Mouse (Mus musculus): ENCODE results near the gene Gja5. TPM values are rescaled to one million over a fixed set of nuclear protein-coding genes. Genes with fewer than 3 reads are reported as not detected.
A peak's percentile ranks its signal among the peaks of the same experiment; 100 is the strongest.
"Not testable (repeated sequence)": the region's sequence is repeated elsewhere in the genome, so short reads cannot be mapped to it uniquely, and the experiment has no call there.

Gene Gja5
- polyA plus RNA-seq, 1 experiment = 14.7 TPM

GRCm38 (mm10) chr3:97064046-97064445 is 159.6 kb downstream of the Gja5 start:
- Histone ChIP-seq H3K79me2 (ENCODE audit: control insufficient read depth, insufficient read depth) (no peaks in the 10 kb centered on the region), H3K27me3 (ENCODE audit: control insufficient read depth, insufficient read depth, insufficient read length) (no peaks in the 10 kb centered on the region), H3K4me3 (no peak overlapping the region), H3ac (ENCODE audit: control insufficient read depth, insufficient read length) (no peak overlapping the region), H3K36me3 (ENCODE audit: control insufficient read depth, insufficient read depth) (no peaks in the 10 kb centered on the region), H3K4me2 (ENCODE audit: low read depth) (no peak overlapping the region)
- TF ChIP-seq TCF3 (IDR thresholded peaks at IDR 0.05; ENCODE audit: insufficient read length, low read depth) = no peak
- no peak for TF ChIP-seq E2F4 (IDR thresholded peaks at IDR 0.05; ENCODE audit: insufficient read depth)
- no peak for TF ChIP-seq SRF (IDR thresholded peaks at IDR 0.05; ENCODE audit: control insufficient read depth, insufficient read length, low read depth)
- TF ChIP-seq MYOD1 (IDR thresholded peaks at IDR 0.05; ENCODE audit: control insufficient read depth in 1 of 3, insufficient read length in 2 of 3, low read depth in 2 of 3) = no peak

GRCm38 (mm10) chr3:97069589-97069988 is 165.1 kb downstream of the Gja5 start:
- H3K36me3 ChIP-seq (ENCODE audit: control insufficient read depth, insufficient read depth); H3K4me2 ChIP-seq (ENCODE audit: low read depth); H3K27me3 ChIP-seq (ENCODE audit: control insufficient read depth, insufficient read depth, insufficient read length); H3K4me3 ChIP-seq; H3ac ChIP-seq (ENCODE audit: control insufficient read depth, insufficient read length); H3K79me2 ChIP-seq (ENCODE audit: control insufficient read depth, insufficient read depth): not testable (repeated sequence)

- not testable (repeated sequence) for H3K4me2 ChIP-seq (ENCODE audit: low read depth); H3K36me3 ChIP-seq (ENCODE audit: control insufficient read depth, insufficient read depth); H3K79me2 ChIP-seq (ENCODE audit: control insufficient read depth, insufficient read depth); H3K4me3 ChIP-seq; H3ac ChIP-seq (ENCODE audit: control insufficient read depth, insufficient read length); H3K27me3 ChIP-seq (ENCODE audit: control insufficient read depth, insufficient read depth, insufficient read length)
Measured at GRCm38 (mm10) chr3:97071916-97072315, 167.4 kb downstream of the Gja5 start.

GRCm38 (mm10) chr3:97072361-97072760 is 167.9 kb downstream of the Gja5 start:
- not testable (repeated sequence) for H3ac ChIP-seq (ENCODE audit: control insufficient read depth, insufficient read length); H3K4me3 ChIP-seq; H3K36me3 ChIP-seq (ENCODE audit: control insufficient read depth, insufficient read depth); H3K4me2 ChIP-seq (ENCODE audit: low read depth); H3K79me2 ChIP-seq (ENCODE audit: control insufficient read depth, insufficient read depth); H3K27me3 ChIP-seq (ENCODE audit: control insufficient read depth, insufficient read depth, insufficient read length)

- not testable (repeated sequence) for H3K79me2 ChIP-seq (ENCODE audit: control insufficient read depth, insufficient read depth); H3ac ChIP-seq (ENCODE audit: control insufficient read depth, insufficient read length); H3K27me3 ChIP-seq (ENCODE audit: control insufficient read depth, insufficient read depth, insufficient read length); H3K36me3 ChIP-seq (ENCODE audit: control insufficient read depth, insufficient read depth)
- peak overlapping the region; percentile 68 for H3K4me2 ChIP-seq (ENCODE audit: low read depth)
- H3K4me3 ChIP-seq = peak overlapping the region; percentile 6
Measured at GRCm38 (mm10) chr3:97075744-97076350, 171.4 kb downstream of the Gja5 start.

- peak overlapping the region; percentile 6 for H3K4me3 ChIP-seq
- TF ChIP-seq MYOG (IDR thresholded peaks at IDR 0.05; ENCODE audit: control insufficient read depth in 1 of 3, insufficient read depth in 1 of 3, insufficient read length in 2 of 3, low read depth in 2 of 3) (peak; percentile 10 to 70 (median 61)), CEBPB (IDR thresholded peaks at IDR 0.05; ENCODE audit: insufficient read depth, poor library complexity, severe bottlenecking) (no peak), MYOD1 (IDR thresholded peaks at IDR 0.05; ENCODE audit: control insufficient read depth in 1 of 3, insufficient read length in 2 of 3, low read depth in 2 of 3) (peak in 1 of 3 experiments; percentile 85), TCF3 (IDR thresholded peaks at IDR 0.05; ENCODE audit: insufficient read length, low read depth) (peak; percentile 18)
- no peaks in the 10 kb centered on the region for H3K36me3 ChIP-seq (ENCODE audit: control insufficient read depth, insufficient read depth)
- H3K79me2 ChIP-seq (ENCODE audit: control insufficient read depth, insufficient read depth) = no peaks in the 10 kb centered on the region
- H3K4me2 ChIP-seq (ENCODE audit: low read depth) = peak overlapping the region; percentile 68
- H3ac ChIP-seq (ENCODE audit: control insufficient read depth, insufficient read length) = no peak overlapping the region
- H3K27me3 ChIP-seq (ENCODE audit: control insufficient read depth, insufficient read depth, insufficient read length) = no peaks in the 10 kb centered on the region
Measured at GRCm38 (mm10) chr3:97076412-97076811, 171.9 kb downstream of the Gja5 start.

GRCm38 (mm10) chr3:97078436-97078835 is 173.9 kb downstream of the Gja5 start:
- Histone ChIP-seq H3K4me2 (ENCODE audit: low read depth) (no peak overlapping the region), H3K27me3 (ENCODE audit: control insufficient read depth, insufficient read depth, insufficient read length) (no peaks in the 10 kb centered on the region), H3ac (ENCODE audit: control insufficient read depth, insufficient read length) (no peak overlapping the region), H3K4me3 (no peak overlapping the region), H3K36me3 (ENCODE audit: control insufficient read depth, insufficient read depth) (no peaks in the 10 kb centered on the region), H3K79me2 (ENCODE audit: control insufficient read depth, insufficient read depth) (no peaks in the 10 kb centered on the region)
- TF ChIP-seq POLR2A (IDR thresholded peaks at IDR 0.05; ENCODE audit: insufficient read length, low read depth) (no peak), TCF3 (IDR thresholded peaks at IDR 0.05; ENCODE audit: insufficient read length, low read depth) (no peak), MYOD1 (IDR thresholded peaks at IDR 0.05; ENCODE audit: control insufficient read depth in 1 of 3, insufficient read length in 2 of 3, low read depth in 2 of 3) (no peak), MYOG (IDR thresholded peaks at IDR 0.05; ENCODE audit: control insufficient read depth in 1 of 3, insufficient read depth in 1 of 3, insufficient read length in 2 of 3, low read depth in 2 of 3) (no peak), POLR2AphosphoS2 (IDR thresholded peaks at IDR 0.05; ENCODE audit: insufficient read length, low read depth) (no peak), CEBPB (IDR thresholded peaks at IDR 0.05; ENCODE audit: insufficient read depth, poor library complexity, severe bottlenecking) (no peak), REST (IDR thresholded peaks at IDR 0.05; ENCODE audit: insufficient read depth, insufficient read length) (no peak), SRF (IDR thresholded peaks at IDR 0.05; ENCODE audit: control insufficient read depth, insufficient read length, low read depth) (no peak), E2F4 (IDR thresholded peaks at IDR 0.05; ENCODE audit: insufficient read depth) (no peak), TCF12 (IDR thresholded peaks at IDR 0.05; ENCODE audit: insufficient read depth, poor library complexity, severe bottlenecking) (no peak), MAX (IDR thresholded peaks at IDR 0.05; ENCODE audit: low read depth) (no peak), USF1 (IDR thresholded peaks at IDR 0.05; ENCODE audit: low read depth) (no peak)

All from myocyte (in vitro differentiated cells).